Mouse (Mus musculus): ENCODE data around the gene Gm10073.
A peak's percentile ranks its signal among the peaks of the same experiment; 100 is the strongest.

Gm10073 gene

GRCm38 (mm10) chr8:106556068-106556645 lies 17.1 kb downstream of the Gm10073 start:
- no peak for DNase-seq (ENCODE audit: low spot score in 2 of 2)

GRCm38 (mm10) chr8:106554011-106554410 lies 19.2 kb downstream of the Gm10073 start:
- no peak for DNase-seq (ENCODE audit: low spot score in 2 of 2)

DNA sequence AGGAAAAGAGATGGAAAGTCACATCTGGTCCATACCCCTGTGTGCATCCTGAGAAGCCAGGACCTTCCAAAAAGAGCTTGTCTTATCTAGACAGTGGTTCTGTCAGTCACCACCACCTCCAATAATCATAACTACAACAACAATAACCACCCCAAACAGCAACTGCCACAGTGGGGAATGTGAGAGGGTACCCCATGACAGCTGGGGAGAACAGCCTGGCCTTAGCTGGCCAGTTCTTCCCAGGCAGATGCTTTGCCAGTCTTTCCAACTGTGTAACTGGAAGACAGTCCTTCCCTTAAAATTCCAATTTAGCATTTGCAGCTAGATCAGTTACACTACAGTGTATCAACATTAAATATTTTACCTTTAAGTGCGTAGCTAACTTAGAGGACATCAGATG lies 22.4 kb downstream of the Gm10073 start:
- DNase-seq (ENCODE audit: low spot score in 2 of 2): no peak

DNA sequence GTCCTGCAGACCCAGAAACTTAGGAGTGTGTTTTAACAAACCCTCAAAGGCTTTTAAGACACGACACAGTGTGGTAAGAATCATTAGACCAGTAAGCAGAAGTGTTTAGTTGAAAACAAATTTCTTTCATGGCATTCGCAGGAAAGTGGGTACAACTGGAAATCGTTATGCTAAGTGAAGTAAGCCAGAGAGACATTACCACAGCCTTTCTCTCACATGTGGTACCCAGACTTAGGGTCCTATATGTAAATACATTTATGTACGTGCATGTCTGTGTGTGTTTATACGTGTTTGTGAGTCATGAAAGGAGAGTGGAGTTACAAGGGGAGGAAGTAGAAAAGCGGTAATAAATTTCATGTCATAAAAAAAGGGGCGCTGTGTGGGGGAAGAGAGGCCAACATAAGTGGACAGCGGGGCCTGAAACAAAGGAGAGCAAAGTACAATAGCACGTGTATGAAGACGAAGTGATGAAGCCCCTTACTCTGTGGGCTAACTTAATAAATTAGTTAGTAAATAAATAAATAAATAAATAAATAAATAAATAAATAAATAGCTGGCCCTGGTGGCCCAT lies 24.8 kb downstream of the Gm10073 start:
- no peak for DNase-seq (ENCODE audit: low spot score in 2 of 2)

DNA sequence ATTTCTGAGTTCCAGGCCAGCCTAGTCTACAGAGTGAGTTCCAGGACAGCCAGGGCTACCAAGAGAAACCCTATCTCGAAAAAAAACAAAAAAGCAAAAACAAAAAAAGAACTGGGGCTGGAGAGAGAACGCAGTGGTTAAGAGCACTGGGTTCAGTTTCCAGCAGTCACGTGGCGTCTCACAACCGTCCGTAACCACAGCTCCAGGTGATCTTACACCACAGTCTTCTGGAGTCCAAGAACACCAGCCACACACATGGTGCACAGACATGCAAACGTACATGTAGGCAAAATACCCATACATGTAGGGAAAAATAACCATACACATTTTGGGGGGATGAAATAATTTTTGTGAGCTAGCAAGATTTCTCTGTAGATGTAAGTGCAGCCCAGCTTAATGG lies 26.5 kb downstream of the Gm10073 start:
- no peak for DNase-seq (ENCODE audit: low spot score in 2 of 2)

DNA sequence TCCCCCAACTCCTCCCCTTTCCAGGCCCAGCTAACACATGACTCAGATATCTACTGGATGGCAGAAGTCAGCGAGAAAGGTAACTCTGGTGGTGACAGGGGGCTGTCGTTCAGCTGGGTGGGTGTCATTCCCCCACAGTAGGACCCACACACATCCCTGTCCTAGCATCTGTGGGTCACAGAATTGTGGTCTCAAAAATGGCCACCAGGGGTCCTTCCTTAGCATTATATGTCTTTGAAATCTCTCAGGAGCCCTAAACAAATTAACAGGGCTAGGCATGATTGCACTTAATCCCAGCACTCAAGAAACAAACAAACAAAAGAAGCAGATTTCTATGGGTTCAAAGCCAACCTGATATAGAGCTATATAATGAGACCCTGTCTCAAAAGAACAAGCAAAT lies 28.1 kb downstream of the Gm10073 start:
- DNase-seq (ENCODE audit: low spot score in 2 of 2): no peak

GRCm38 (mm10) chr8:106543043-106543442 lies 30.2 kb downstream of the Gm10073 start:
- DNase-seq (ENCODE audit: low spot score in 2 of 2): no peak

DNA sequence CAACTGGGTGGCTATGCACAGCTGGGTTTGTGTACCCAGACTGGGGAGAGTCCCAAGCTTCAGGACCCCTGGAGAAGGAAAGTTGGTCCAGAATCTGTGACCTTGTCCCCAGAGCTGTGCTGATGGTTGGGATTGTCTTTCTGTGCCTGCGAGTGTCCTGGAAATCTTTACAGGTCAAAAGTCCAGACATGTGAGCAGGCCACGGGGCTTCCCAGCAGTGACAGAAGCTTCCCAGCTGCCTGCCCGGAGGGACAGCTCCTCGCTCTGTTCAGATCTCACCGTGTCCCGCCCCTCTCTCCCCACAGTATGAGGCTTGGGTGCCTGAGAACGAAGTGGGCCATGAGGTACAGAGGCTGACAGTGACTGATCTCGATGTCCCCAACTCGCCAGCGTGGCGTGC lies 32.3 kb downstream of the Gm10073 start:
- DNase-seq (ENCODE audit: low spot score in 2 of 2): no peak

DNA sequence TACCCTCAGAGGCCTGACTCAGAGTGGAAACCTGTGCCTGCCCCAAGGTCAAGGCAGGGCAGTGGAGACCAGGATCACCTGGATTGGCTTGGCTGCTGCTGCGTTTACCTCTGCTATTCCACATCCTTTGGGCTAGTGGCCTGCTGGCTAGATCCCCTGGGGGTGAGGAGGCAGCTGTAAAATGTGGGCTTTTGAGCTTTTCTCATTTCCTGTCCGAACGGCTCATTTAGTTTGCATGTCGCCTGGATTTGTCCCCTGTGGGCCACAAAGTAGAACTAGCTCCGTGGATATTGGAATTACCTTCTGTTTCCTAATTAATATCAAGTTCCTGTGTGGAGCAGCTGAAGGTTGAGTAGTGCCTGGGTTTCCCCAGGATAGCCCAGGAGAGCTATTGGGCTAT lies 34.1 kb downstream of the Gm10073 start:
- no peak for DNase-seq (ENCODE audit: low spot score in 2 of 2)

DNA sequence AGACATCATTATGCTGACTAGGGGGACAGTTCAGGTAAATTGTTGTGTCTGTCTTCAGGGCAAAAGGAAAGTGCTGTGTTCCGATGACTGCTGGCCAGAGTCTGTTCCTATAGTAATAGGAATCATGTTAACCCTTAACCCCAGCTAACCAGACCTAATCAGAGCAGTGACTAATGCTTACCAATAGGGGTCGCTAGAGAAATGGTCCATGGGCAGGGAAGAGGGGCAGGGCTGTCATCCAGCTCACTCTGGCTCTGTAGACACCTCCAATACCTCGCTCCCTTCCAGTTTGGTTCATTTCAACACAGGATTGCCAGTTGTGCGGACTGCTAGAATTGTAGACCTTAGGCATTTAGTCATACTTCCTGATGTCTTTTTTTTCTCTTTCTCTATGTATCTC lies 37.8 kb downstream of the Gm10073 start:
- no peak for DNase-seq (ENCODE audit: low spot score in 2 of 2)

DNA sequence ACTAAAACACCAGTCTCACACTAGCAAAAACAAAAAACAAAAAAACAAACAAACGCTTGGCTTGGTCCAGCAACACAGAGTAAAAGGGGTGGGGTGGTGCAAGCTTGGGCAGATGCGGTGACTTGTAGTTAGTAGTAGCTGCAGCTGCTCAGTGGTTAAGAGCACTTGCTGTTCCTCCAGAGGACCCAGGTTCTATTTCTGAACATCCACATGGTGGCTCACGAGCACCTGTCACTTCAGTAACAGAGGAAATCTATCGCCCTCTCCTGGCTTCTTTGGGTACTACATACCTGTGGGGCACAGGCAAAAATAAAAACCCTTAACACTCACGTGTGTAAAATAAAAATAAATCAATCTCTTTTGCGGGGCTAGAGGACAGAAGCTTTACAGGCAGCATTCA lies 38.8 kb downstream of the Gm10073 start:
- peak in 1 of 2 experiments; percentile 61 for DNase-seq (ENCODE audit: low spot score in 2 of 2)

- no peak for DNase-seq (ENCODE audit: low spot score in 2 of 2)
Observed at GRCm38 (mm10) chr8:106533709-106534108, 39.6 kb downstream of the Gm10073 start.

GRCm38 (mm10) chr8:106530566-106530965 lies 42.7 kb downstream of the Gm10073 start:
- DNase-seq (ENCODE audit: low spot score in 2 of 2): no peak

GRCm38 (mm10) chr8:106529885-106530482 lies 43.3 kb downstream of the Gm10073 start:
- no peak for DNase-seq (ENCODE audit: low spot score in 2 of 2)

GRCm38 (mm10) chr8:106528596-106529249 lies 44.5 kb downstream of the Gm10073 start:
- DNase-seq (ENCODE audit: low spot score in 2 of 2): no peak

DNA sequence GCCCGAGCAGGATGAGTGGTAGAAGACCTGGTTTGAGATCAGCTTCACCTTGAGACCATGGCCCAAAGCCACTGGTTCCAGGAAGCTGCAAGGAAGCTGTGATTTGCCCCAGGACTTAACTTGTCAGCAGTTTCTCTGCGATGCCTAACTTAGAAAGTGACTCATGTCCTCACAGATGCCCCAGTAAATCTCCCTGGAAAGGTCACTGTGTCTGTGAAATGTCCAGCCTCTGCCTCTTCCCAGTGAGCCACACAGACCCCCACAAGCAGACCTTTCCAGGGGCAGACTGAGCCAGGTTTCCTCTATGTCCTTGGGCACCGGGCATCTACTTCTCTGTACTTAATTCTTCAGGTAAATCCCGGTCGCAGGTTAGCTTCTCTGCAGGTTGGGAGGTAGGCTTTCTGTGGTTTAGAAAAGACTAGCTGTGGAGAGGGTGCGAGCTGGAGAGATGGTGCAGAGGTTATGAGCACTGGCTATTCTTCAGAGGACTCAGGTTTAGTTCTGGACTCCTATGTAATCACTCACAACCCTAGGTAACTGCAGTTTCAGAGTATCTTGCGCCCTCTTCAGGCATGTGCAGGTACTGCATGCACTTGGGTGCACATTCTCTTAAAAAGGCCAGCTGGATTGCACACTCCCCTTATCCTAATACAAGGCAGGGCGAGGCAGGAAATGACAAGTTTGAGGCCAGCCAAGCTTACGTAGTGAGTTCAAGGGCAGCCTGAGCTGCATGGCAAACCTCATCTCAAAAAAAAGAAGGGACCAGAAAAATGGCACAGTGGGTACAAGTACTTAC lies 45.8 kb downstream of the Gm10073 start:
- no peak for DNase-seq (ENCODE audit: low spot score in 2 of 2)

- no peak for DNase-seq (ENCODE audit: low spot score in 2 of 2)
Observed at GRCm38 (mm10) chr8:106526725-106527124, 46.5 kb downstream of the Gm10073 start.

Measured in cerebellum, postnatal 4 days (tissue).